28 mouse cellular contexts compared by ENCODE assay signal in the genomic region with DNA sequence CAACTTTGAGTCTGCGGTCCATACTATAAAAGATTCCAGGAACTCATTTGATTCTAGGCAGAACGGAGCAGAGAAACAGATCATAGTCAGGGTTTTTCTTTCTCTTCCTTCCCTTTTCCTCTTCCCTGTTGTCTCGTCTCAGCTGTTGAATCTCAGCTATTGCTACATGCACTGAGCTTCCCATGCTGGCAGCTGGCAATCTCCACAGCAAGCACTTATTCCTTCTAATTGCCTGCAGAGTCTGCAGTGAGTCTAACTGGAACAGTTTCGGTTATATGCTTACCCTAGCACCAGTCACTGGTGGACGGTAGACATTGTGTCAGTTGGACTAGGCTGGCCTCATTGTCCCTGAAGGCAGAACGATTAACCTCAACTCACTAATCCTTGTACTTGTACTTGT.
A peak's percentile ranks its signal among the peaks of the same experiment; 100 is the strongest.
DNase-seq lines count a peak whose midpoint lies in the region; ATAC-seq and TF ChIP-seq lines count a peak whose summit lies in the region.
"Had no signal": no experiment of that assay in that cellular context is flagged by ENCODE, and none has a peak within 500 bp of the region (broad histone marks: within the 10 kb centered on the region; RNA-seq: fewer than 3 reads in every experiment).

No protein-coding gene starts in this region.

- no peaks in the 10 kb centered on the region for H3K36me3 ChIP-seq in lung, postnatal 0 days (ENCODE audit: insufficient read depth, low read length)
- no peaks in the 10 kb centered on the region for H3K36me3 ChIP-seq in macrophage (ENCODE audit: inconsistent target)
- H3K36me3 ChIP-seq in kidney, adult 2 months (ENCODE audit: control insufficient read depth, insufficient read depth, low read length), result no peaks in the 10 kb centered on the region
- H3K36me3 ChIP-seq: G1E; heart, embryonic 15.5 days; hindbrain, embryonic 12.5 days had no signal

- H3K4me1 ChIP-seq in lung, postnatal 0 days (ENCODE audit: insufficient read depth, low read depth, low read length), result no peaks in the 10 kb centered on the region
- H3K4me1 ChIP-seq in kidney, adult 2 months (ENCODE audit: control insufficient read depth, insufficient read depth, low read length), result no peaks in the 10 kb centered on the region
- H3K4me1 ChIP-seq: heart, embryonic 15.5 days; hindbrain, embryonic 12.5 days had no signal

- no peak for TF ChIP-seq EP300 in lung, postnatal 0 days (IDR thresholded peaks at IDR 0.05)

- no peak overlapping the region for H3K9ac ChIP-seq in lung, postnatal 0 days (replicated peaks; ENCODE audit: low read depth)
- H3K9ac ChIP-seq: heart, embryonic 15.5 days; hindbrain, embryonic 12.5 days; liver, embryonic 14.5 days; lung, embryonic 14.5 days had no signal

- ATAC-seq in lung, postnatal 0 days, result no peak
- ATAC-seq: forebrain, embryonic 14.5 days; intestine, postnatal 0 days had no signal

- 80% methylated on average over 6 of the region's 6 CpGs for WGBS in lung, postnatal 0 days
- 61% methylated on average over 6 of the region's 6 CpGs for WGBS in macrophage (ENCODE audit: missing documents)
- 82% methylated on average over 6 of the region's 6 CpGs for WGBS in kidney, adult 2 months

- no peak overlapping the region for H3K4me2 ChIP-seq in lung, postnatal 0 days (replicated peaks; ENCODE audit: low read depth, low read length)
- H3K4me2 ChIP-seq: heart, embryonic 15.5 days; hindbrain, embryonic 12.5 days; lung, embryonic 14.5 days had no signal

- no peak overlapping the region for H3K4me3 ChIP-seq in lung, postnatal 0 days (ENCODE audit: low read depth, low read length)
- H3K4me3 ChIP-seq in macrophage (ENCODE audit: inconsistent target), result no peak overlapping the region
- H3K4me3 ChIP-seq in kidney, adult 2 months (ENCODE audit: insufficient read depth, low read depth, low read length), result no peak overlapping the region
- H3K4me3 ChIP-seq: heart, embryonic 15.5 days; hindbrain, embryonic 12.5 days had no signal

- H3K27ac ChIP-seq in lung, postnatal 0 days (ENCODE audit: low read length), result no peak overlapping the region
- peak overlapping the region; percentile 40 for H3K27ac ChIP-seq in macrophage
- H3K27ac ChIP-seq in kidney, adult 2 months (ENCODE audit: insufficient read depth, low read depth, low read length), result no peak overlapping the region
- H3K27ac ChIP-seq: heart, embryonic 15.5 days; hindbrain, embryonic 12.5 days; liver, embryonic 14.5 days had no signal

- no peaks in the 10 kb centered on the region for H3K79me2 ChIP-seq in macrophage (ENCODE audit: inconsistent target)

- intact Hi-C loops in heart, postnatal 25 days (cut with DNase I), result no loop called here

- DNase-seq in cerebellum, postnatal 10 days, result peak; percentile 14 to 34
- DNase-seq in cerebellum, adult 9-11 months, result no peak
- peak; percentile 26 for DNase-seq in heart, adult 8-10 months (ENCODE audit: low spot score)
- no peak for DNase-seq in heart, postnatal 25 days (ENCODE audit: low spot score)
- peak; percentile 21 for DNase-seq in lung, postnatal 0 days (ENCODE audit: low spot score)
- DNase-seq in lung, postnatal 14 days, result no peak
- DNase-seq in kidney, adult 2 months, result no peak
- DNase-seq: adrenal gland, adult 8-10 months; cerebellum, adult 18-20 months; cerebellum, postnatal 36 days; gastrocnemius, postnatal 36 days; heart, postnatal 36 days; kidney, postnatal 14 days; layer of hippocampus, postnatal 36 days; left cerebral cortex, postnatal 4 days; lung, embryonic 14.5 days; midbrain, embryonic 14.5 days; right cerebral cortex, adult 18-20 months; right cerebral cortex, postnatal 4 days; thymus, adult 2 months; thymus, postnatal 36 days had no signal

- H3K27me3 ChIP-seq in lung, postnatal 0 days (replicated peaks; ENCODE audit: insufficient read depth, low read length), result no peaks in the 10 kb centered on the region
- no peaks in the 10 kb centered on the region for H3K27me3 ChIP-seq in kidney, adult 2 months (replicated peaks; ENCODE audit: control insufficient read depth, insufficient read depth, low read length)
- H3K27me3 ChIP-seq: heart, embryonic 15.5 days; hindbrain, embryonic 12.5 days had no signal

- no peak for TF ChIP-seq POLR2A in kidney, adult 2 months (IDR thresholded peaks at IDR 0.05; ENCODE audit: low read depth, low read length)

- no peak for TF ChIP-seq CTCF in lung, postnatal 0 days (IDR thresholded peaks at IDR 0.05)
- TF ChIP-seq CTCF in kidney, adult 2 months (conservative IDR thresholded peaks at IDR 0.05; ENCODE audit: insufficient read depth, insufficient read length, low read depth, low read length), result no peak

- no peaks in the 10 kb centered on the region for H3K9me3 ChIP-seq in lung, postnatal 0 days (ENCODE audit: low read length)
- H3K9me3 ChIP-seq: G1E; heart, embryonic 15.5 days; hindbrain, embryonic 12.5 days had no signal

Comparison
In these comparisons a context has a peak if more than half of its experiments do, and no peak if none do; other contexts are left out.
1. DNase-seq: peak in cerebellum, postnatal 10 days (2 of 2), heart, adult 8-10 months (single experiment) and lung, postnatal 0 days (single experiment); none in cerebellum, adult 9-11 months (single experiment), heart, postnatal 25 days (single experiment), lung, postnatal 14 days (single experiment) and kidney, adult 2 months (single experiment).